Mouse (Mus musculus) adrenal gland, postnatal 36 days (tissue): ENCODE results near the gene Mib2. TPM values are rescaled to one million over a fixed set of nuclear protein-coding genes. Genes with fewer than 3 reads are reported as not detected.
A peak's percentile ranks its signal among the peaks of the same experiment; 100 is the strongest.
"Not testable (repeated sequence)": the region's sequence is repeated elsewhere in the genome, so short reads cannot be mapped to it uniquely, and the experiment has no call there.

Experiments used
- DNase-seq, 2 experiments: peaks; one replicate each; pipeline ENCODE4 v3.0.0; 2021; ENCODE audit warnings: mixed read lengths in 1 of 2
- long read RNA-seq, 2 experiments: library from polyadenylated mRNA; stranded (forward); transcript quantifications; one replicate each; pipeline ENCODE4 v2.0.0; 2021; ENCODE audit warnings: borderline sequencing depth in 2 of 2
- total RNA-seq, 2 experiments: library from RNA; stranded (reverse); gene quantifications; 2 replicates each; pipeline ENCODE4 v1.2.3; 2021

The Mib2 gene
- 10 to 100 TPM; 43.6 to 48.9 TPM for total RNA-seq
- long read RNA-seq, experiment 1, transcript Mib2-201 (19 exons, 3,642 nt), result major isoform, 5 of 68 reads
- long read RNA-seq, experiment 1, partial matches to known transcripts, result 20 of 68 reads
- long read RNA-seq, experiment 1, other reads (novel, unspliced or antisense), result 43 of 68 reads
- long read RNA-seq, experiment 2, partial matches to known transcripts, result 1 of 16 reads
- long read RNA-seq, experiment 2, other reads (novel, unspliced or antisense), result 15 of 16 reads

DNA sequence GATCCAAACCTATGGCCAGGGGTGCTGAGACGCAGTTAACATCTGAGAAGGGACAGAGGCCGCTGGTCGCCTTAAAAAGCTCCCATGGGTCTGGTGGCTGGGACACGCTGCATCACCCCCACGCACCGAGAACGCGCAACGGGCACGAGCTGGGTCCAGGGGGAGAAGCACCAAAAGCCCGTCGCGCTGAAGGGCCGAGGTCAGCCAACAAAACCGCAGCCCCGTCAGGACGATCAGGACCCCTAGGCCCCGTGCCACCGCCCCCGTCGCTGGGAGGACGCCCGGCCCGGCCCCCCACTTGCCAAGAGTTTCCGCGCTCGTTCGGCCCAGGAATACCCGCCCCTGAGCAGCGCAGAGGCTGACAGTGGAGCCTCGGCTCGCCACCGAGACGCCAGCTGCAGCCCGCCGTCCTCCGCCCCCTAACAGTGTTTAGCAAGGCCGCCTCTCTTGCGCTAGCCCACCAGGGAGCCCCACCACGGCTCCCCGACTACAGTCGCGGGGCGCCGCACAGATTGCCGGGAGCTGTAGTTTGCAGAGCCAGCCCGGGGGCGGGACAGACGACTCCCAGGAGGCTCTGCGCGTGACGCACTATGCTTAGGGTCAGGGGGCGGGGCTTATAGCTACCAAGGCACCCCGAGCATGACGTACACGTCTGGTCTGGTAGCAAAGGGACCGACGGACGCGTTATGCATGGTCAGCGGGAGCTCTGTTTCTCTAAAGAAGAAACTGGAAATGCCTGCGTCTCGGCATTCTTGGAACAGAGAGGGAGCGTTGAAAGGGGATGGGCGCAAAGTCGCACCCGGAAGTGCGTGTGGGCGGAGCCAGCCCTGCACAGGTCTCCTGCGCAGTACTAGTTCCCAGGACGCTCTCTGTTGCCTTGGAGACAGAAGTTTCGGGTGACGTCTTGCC, at the start of gene Mib2:
Gene Mib2 (minus strand): TSS at position 510 of the 909 bp plus-strand sequence.
- peak; percentile 97 to 98 for DNase-seq

DNA sequence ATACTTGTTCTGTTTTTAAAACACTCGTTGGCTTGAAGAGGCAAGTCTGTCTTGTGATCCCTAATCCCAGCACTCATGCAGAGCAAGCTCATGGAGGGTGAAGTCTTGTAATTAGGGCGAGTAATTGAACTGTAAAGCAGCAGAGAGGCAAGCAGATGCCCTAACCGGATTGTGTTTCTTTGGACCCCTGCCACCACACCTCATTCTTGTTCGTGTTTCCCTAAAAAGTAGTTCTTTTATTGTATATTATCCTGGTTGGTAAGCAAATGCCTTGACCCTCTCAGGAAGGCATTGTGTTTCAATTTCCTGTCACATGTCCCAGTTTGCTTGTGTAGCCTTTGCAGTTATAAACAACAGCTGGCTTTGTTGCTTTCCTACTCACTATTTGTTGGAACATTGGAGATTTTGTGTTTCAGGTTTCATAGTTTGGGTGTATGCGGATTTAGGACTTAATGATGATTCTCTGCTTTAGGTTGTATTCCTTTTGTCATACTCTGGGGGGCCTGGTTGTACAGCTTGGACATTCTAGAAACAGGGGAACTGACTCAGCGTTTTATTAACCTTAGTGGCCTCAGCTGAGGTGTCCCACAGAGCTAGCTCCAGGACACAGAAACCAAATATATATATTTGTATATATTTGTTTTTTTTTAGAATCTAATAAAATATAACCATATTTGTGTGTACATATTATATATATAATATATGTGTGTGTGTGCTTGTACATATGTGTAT, 41.7 kb upstream of the Mib2 start:
- no peak for DNase-seq

DNA sequence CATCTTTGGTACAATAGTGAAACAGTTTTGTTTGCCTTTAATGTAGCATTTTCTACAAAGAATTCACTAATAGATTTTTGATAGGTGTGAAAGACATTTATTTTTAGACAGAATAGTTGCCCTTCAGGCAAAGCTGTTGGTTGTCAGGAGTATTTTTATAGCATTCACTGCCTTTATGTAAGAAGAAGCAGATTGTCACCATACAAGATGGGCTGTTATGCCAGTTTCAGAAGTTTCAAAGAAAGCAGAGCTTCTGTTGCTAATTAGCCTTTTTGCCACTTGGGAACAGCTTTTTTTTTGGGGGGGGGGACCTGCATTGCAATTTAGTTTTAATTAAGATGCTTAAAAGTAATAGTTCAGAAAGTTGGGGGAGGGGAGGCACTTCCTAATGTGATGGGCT, 40.0 kb upstream of the Mib2 start:
- no peak for DNase-seq

DNA sequence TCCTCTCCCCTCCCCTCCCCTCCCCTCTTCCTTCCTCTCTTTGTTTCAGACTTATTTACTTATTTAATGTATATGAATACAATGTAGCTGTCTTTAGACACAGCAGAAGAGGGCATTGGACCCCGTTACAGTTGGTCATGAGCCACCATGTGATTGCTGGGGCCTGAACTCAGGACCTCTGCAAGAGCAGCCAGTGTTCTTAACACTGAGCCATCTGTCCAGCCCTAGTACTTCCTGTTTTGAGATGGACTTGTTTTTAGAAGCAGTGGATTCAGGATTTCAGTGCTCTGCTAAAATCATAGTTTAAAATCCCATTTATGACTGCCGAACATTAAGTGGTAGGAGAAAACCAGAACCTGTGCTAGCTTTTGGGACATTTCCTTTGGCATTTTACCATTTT, 39.6 kb upstream of the Mib2 start:
- no peak for DNase-seq

DNA sequence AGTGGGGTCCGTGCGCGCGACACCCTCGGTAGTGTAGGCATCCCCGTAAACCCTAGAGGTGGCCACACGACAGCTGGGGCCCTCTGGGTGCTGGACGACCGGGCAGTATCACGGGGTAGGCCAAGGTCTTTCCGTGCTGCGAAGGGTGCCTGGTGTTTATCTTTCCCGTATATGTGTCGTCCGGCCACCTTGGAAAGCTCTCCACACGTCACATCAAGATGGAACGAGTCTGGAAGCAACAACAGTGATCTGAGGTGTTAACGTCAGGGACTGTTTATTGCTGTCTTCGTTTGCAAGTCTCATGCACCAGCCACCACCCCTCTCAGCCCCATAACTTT, 36.6 kb upstream of the Mib2 start:
- DNase-seq, result no peak

DNA sequence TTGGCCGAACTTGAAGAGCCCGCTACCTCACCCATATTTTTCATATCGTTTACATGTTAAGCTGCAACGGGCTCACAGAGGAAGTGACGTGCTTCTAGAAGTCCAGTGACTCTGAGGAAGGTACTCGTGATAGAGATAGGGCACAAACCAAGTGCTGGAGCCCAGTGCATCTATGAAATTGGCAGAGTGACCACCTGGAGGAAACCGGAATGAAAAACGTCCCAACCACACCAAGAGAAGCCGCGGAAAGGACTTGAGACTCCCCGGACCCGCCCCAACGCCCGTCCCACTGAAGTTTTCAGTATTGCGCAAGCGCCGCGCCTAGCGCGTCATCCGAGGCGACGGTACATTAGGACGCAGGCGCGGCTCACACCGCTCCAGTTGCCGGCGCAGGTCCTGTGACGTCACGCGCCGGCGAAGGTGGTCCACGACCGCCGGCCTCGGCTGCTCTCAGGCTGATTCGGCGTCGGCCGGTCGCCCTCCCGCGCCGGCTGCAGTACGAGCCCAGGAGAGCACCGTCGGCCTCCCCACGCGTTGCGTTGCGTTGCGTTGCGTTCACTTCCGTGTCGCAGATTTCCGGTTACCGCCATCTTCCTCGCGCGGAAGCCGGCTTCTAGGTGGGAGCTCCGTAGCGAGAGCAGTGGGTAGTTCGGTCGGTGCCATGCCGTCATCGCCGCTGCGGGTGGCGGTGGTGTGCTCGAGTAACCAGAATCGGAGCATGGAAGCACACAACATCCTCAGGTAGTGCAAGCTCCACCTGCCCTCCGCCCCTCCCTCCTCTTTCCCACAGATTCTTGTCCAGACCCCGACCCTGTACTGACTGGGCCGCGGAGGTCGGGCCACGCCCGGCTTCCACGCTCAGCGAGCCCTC, 36.0 kb upstream of the Mib2 start, which contains the start of gene Ssu72:
Gene Ssu72 (plus strand): TSS at position 80 of the 871 bp plus-strand sequence.
- DNase-seq, result peak; percentile 92 to 93

DNA sequence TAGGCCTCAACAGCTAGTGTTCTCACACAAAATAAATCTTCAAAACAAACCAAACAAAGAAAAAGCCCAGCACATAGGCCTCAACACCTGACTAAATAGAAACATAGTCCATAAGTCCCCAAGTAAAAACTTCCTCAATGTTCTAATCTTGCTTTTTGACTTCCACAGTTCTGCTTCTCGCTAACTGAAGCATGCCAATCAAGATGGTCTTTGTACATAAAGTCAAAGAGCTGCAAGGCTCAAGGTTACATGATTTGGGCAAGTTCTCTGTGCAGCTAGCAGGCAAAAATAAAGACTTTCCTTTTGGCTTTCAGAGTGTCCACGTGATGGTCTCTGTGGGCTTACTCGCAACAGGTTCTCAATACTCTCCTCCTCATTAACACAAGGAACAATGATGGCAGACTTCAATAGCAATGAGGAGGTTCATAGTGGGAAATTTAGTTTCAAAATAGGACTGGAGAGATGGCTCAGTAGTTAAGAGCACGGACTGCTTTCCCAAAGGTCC, 34.5 kb upstream of the Mib2 start:
- DNase-seq, result no peak

DNA sequence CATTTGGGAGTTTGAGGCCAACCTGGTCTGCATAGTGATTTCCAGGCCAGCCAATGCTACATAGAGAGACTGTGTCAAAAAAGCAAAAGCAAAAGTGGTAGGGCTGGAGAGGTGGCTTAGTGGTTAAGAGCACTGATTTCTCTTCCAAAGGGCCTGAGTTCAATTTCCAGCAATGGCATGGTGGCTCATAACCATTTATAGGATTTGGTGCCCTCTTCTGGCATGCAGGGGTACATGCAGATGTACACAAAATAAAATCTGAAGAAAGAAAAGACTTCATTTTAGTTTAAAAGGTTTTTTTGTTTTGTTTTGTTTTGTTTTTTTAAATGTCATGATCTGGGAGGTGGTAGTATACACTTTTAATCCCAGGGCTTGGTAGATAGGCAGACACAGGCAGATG, 31.4 kb upstream of the Mib2 start:
- DNase-seq, result no peak

DNA sequence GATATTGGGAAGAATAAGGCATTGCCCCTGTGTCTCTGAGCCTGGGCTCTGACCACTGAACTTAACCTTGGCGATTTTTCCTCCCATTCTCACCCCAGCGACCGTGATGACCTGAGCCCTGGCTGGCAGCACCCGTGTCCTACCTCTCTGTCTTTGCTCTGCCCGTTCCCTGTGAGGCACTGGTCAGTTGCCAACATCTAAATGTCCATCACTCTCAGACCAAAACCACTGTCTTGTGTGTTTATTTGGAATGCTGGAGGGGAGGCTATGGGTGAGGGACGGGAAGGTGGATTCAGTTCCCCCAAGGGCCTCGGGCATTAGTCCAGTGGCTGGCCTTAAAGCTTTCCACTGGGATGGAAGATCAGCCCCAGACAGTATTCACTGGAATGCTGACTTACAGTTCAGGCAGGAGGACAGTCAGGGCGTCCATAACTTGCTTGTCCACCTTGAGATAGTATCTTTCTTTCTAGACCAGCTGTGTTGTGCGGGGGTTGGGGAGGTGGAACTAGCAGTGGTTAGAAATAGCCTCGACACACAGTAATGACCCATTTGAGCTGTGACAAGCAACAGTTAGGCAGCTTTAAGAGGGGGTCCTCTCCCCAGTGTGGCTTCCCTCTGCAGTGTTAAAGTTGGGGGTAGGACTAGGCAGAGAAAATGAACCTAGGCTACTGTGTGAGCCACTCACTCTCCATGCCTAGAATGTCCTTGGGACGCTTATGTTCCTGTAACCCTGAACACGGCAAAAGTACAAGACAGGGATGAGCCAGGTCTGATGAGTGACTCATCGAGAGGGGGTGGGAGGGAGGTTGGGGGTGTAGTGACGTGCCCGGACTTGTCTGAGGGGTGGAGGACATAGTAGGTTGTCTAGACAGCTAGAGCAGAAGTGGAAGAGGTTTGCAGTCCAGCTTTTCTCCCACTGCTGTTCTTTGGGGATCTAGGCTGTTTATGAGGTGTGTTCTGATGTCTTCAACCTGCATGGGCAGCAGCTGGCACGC, 27.6 kb upstream of the Mib2 start:
- DNase-seq, result peak; percentile 65 to 73

DNA sequence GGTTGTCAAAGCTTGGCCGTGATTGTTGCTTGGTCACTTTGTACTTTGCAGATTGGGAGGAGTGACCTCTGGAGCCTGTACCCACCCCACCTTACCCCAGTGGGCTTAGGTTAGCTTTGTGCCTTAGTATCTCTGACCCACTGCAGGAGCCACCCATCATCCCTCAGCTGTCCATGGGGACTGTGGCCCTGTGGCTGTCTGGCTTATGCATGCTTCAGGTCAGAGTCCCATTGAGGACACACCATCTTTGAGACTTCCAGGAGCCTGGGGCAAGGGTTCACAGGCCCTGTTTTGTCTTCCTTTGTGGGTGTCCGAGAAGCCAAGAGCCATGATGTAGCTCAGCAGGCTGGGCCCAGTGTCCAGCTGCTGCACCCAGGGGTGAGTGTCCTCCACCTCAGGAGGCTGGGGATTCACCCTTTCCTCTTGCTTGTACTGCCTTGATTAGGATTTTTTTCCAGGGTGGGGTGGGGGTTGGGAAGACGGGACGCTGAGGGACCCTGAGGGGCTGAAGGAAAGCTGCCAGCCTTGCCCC, 26.6 kb upstream of the Mib2 start:
- peak in 1 of 2 experiments; percentile 17 for DNase-seq

DNA sequence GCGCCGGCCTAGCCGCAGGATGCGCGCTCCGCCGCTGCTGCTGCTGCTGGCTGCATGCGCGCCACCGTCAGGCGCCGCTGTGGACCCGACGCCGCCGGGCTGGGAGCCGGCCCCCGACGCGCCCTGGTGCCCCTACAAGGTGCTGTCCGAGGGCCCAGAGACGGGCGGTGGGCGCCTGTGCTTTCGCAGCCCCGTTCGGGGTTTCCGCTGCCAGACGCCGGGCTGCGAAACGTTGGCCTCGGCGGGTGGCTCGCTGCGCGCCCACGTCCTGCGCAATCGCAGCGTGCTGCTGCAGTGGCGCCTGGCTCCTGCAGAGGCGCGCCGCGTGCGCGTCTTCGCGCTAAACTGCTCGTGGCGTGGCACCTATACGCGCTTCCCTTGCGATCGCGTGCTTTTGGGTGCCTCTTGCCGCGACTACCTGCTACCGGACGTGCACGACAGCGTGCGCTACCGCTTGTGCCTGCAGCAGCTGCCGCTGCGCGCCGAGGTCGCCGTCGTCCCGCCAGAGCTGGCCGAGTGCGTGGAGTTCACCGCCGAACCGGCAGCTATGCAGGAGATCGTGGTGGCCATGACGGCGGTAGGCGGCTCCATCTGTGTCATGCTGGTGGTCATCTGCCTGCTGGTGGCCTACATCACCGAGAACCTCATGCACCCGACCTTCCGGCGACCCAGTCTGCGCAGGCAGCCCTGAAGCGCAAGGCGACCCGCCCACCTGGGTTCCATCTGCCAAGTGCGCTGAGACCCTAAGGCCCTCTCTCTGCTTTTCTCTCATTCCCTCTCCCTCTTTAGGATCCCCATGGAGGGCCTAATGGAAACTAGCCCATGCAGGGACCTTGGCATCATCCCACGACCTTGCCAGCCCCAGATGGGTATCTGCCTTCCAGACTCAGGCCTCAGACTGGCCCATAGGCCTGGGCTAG, 25.7 kb upstream of the Mib2 start:
- peak; percentile 76 to 77 for DNase-seq

DNA sequence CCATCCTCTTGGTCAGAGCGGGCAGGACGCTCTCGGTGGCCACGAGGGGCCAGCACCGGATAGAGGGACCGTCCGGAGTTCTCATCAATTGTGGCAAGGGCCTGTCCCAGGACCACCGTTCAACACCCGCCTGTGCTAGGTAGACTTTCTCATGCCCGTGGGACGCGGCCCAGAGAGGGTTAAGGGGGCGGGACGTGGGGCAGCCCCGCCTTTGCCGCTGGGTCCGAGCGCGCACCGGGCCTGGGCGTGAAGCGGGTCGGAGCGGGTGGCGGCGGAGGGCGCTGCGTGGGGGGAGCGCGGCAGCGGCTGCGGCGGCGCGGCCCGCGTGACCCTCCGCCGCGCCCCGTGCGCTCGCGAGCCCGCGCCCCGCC, 25.1 kb upstream of the Mib2 start, which contains the start of gene Fndc10:
Gene Fndc10 (plus strand): TSS at position 232 of the 371 bp plus-strand sequence.
- DNase-seq, result peak; percentile 83 to 91

DNA sequence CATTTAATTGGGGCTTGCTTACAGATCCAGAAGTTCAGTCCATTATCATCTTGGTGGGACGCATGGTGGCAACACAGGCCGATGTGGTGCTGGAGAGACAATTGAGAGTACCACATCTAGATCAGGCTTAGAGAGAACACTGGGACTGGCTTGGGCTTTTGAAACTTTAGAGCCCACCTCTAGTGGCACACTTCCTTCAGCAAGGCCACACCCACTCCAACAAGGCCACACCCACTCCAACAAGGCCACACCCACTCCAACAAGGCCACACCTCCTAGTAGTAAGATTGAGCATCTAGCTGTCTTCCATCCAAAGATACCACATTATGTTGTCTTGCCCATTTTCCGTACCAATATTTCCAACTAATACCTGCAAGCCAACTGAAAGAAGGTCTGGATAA, 23.4 kb upstream of the Mib2 start:
- DNase-seq, result no peak

DNA sequence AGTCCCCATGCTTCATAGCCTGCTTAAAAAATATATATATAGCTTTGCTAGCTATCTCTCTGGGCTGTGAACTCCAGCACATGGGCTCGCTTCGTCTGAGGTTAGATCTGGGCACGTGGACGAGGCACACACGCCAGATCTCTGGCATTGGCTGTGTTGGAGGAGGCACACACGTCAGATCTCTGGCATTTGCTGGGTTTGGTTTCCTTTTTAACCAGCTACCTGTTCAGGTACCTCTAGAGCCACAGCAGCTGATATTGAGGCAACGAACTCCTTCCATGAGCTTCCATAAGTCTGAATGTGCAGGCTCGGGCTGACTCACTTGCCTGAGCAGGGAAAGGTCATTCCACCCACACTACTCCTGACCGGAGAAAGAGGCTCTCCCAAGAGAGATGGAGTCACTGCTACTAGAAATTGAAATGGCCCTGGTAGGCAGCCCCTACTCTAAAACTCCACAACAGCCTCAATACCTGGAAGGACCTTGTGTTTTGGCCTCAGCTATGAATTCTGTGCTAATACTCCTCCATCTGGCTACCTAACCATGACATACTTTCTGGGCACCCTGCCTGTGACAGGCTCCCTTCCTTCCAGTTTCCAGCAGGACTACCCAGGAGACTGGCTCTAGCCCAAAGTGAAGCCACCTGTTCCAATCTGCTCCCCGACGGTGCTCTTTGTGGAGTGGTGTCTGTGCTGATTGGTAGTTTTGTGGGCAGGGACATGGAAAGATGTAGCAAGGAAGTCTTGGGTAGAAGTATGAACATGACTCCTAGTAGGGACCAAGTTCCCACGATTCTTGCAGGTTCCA, 21.8 kb upstream of the Mib2 start:
- DNase-seq, result no peak

DNA sequence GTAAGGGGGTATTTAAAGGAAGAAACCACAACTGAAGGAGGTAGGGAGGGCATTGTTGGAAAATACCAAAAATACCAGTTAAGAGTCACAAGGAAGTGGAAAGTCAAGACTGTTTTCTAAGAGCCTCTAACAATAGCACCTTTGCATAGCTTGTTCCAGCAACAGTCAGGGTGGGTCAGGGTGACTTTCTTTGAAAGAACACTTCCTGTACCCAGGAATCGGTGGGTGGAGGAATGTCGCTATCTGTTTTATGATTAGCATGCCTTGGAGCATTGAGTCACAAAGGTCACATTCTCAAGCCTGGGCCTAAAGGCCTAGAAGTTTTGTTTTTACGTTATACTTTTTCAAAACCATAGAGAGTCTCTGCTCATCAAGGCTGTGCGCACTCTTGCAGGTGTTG, 18.8 kb upstream of the Mib2 start:
- DNase-seq, result not testable (repeated sequence)

DNA sequence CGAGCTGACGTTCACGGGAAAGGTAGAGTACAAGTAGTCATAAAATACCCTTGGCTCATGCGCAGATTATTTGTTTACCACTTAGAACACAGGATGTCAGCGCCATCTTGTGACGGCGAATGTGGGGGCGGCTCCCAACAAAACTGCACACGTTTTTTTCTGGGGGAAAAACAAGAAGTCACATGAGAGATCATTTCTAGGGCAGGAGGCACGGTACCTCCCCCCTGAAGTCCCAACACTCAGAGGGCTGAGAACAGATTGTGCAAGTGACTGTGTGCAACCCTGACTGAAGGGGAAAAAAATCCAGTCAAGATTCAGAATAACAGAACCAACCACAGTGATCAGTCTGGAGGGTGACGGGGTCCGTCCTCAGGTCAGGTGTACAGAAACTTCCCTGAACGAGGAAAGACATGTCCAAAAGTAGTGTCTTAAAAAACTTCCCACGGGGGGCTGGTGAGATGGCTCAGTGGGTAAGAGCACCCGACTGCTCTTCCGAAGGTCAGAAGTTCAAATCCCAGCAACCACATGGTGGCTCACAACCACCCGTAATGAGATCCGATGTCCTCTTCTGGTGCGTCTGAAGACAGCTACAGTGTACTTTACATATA, 14.8 kb upstream of the Mib2 start:
- not testable (repeated sequence) for DNase-seq

DNA sequence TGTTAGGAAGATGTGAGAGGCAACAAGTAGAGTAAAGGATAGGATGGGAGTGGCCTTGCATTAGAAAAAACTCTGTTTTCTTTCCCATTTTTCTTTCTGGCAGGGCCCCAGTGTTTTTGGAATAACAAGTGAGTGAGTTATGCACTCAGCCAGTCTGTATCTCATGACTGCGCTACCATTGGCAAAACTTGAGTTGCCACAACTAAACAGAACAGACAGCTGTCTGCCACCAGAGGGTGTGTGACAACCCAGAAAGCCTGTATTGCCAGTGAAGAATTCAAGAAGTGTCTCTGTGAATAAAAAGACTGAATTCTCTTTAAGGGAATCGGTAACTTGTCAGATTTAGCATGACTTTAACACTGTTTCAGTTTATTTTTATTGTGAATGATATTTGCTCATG, 7.0 kb upstream of the Mib2 start:
- DNase-seq, result peak; percentile 38 to 48

DNA sequence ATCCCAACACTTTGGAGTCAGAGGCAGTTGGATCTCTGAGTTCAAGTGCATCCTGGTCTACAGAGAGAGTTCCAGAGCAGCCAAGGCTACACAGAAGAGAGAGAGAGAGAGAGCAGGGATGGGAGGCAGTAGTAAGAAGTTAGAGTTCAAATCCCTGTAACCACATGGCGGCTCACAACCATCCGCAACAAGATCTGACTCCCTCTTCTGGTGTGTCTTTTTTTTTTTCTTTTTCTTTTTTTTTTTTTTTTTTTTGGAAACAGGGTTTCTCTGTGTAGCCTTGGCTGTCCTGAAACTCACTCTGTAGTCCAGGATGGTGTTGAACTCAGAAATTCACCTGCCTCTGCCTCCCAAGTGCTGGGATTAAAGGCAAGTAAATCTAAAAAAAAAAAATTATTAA, 3.1 kb upstream of the Mib2 start:
- DNase-seq, result no peak
